32 mouse cellular contexts compared by ENCODE assay signal in genomic region chr11:67723231-67724013, GRCm38 (mm10). TPM values are rescaled to one million over a fixed set of nuclear protein-coding genes. Genes with fewer than 3 reads are reported as not detected.
DNase-seq lines count a peak whose midpoint lies in the region; ATAC-seq and TF ChIP-seq lines count a peak whose summit lies in the region.
"Had no signal": no experiment of that assay in that cellular context is flagged by ENCODE, and none has a peak within 500 bp of the region (broad histone marks: within the 10 kb centered on the region; RNA-seq: fewer than 3 reads in every experiment).

No protein-coding gene starts in this region.

- no peak overlapping the region for H3K4me3 ChIP-seq in hindbrain, postnatal 0 days (ENCODE audit: low read length)
- H3K4me3 ChIP-seq: heart, embryonic 12.5 days; hindbrain, embryonic 13.5 days; megakaryocyte, embryonic 14.5 days; myocyte; neural tube, embryonic 15.5 days had no signal

- no peaks in the 10 kb centered on the region for H3K36me3 ChIP-seq in hindbrain, postnatal 0 days (ENCODE audit: insufficient read depth, low read length)
- H3K36me3 ChIP-seq: heart, embryonic 12.5 days; hindbrain, embryonic 13.5 days; neural tube, embryonic 15.5 days had no signal

- peak; percentile 85 for DNase-seq in brain, adult 2 months (ENCODE audit: low read depth, low spot score)
- DNase-seq in frontal cortex, postnatal 10 days (ENCODE audit: low spot score in 2 of 2) = peak; percentile 24 to 57
- peak; percentile 34 to 89 for DNase-seq in left cerebral cortex, postnatal 25 days (ENCODE audit: low spot score in 2 of 2)
- peak; percentile 64 to 86 for DNase-seq in right cerebral cortex, postnatal 36 days (ENCODE audit: low spot score in 2 of 2)
- DNase-seq in hindbrain, postnatal 0 days (ENCODE audit: low spot score) = no peak
- DNase-seq in urinary bladder, postnatal 4 days (ENCODE audit: low spot score in 2 of 2) = no peak
- no peak for DNase-seq in cerebellum, adult 9-10 months
- DNase-seq: adrenal gland, postnatal 10 days; cerebellum, postnatal 10 days; embryo, embryonic 11 days; heart, postnatal 14 days; kidney, adult 9 months; kidney, postnatal 36 days; layer of hippocampus, adult 9-11 months; lung, adult 2 months; midbrain, embryonic 14.5 days had no signal

- intact Hi-C loops in left cerebral cortex, postnatal 25 days (cut with DNase I) = no loop called here

- no peak overlapping the region for H3K9ac ChIP-seq in hindbrain, postnatal 0 days (replicated peaks; ENCODE audit: low read length)
- H3K9ac ChIP-seq: heart, embryonic 12.5 days; hindbrain, embryonic 13.5 days; neural tube, embryonic 15.5 days had no signal

- WGBS in hindbrain, postnatal 0 days = 71% methylated on average over 8 of the region's 8 CpGs

- H3K27ac ChIP-seq in hindbrain, postnatal 0 days = no peak overlapping the region
- H3K27ac ChIP-seq: hindbrain, embryonic 13.5 days; neural tube, embryonic 15.5 days had no signal

- no peaks in the 10 kb centered on the region for H3K9me3 ChIP-seq in hindbrain, postnatal 0 days (ENCODE audit: low read length)
- H3K9me3 ChIP-seq: heart, embryonic 12.5 days; hindbrain, embryonic 13.5 days; megakaryocyte, embryonic 14.5 days; neural tube, embryonic 15.5 days had no signal

- no peaks in the 10 kb centered on the region for H3K4me1 ChIP-seq in hindbrain, postnatal 0 days (ENCODE audit: insufficient read depth, low read length)
- H3K4me1 ChIP-seq: hindbrain, embryonic 13.5 days; megakaryocyte, embryonic 14.5 days; neural tube, embryonic 15.5 days had no signal

- ATAC-seq in hindbrain, postnatal 0 days = no peak
- ATAC-seq: activated CD4-positive, CD25-positive, alpha-beta regulatory T cell, adult 4 months had no signal

- no peak overlapping the region for H3K4me2 ChIP-seq in hindbrain, postnatal 0 days (ENCODE audit: low read depth, low read length)
- H3K4me2 ChIP-seq: heart, embryonic 12.5 days; hindbrain, embryonic 13.5 days; liver, embryonic 11.5 days; neural tube, embryonic 15.5 days had no signal

- no peak for TF ChIP-seq CTCF in hindbrain, postnatal 0 days (IDR thresholded peaks at IDR 0.05; ENCODE audit: low read depth)

- no peaks in the 10 kb centered on the region for H3K27me3 ChIP-seq in hindbrain, postnatal 0 days (ENCODE audit: insufficient read depth, low read length)
- H3K27me3 ChIP-seq: heart, embryonic 12.5 days; hindbrain, embryonic 13.5 days; neural tube, embryonic 15.5 days had no signal

RNA-seq across cellular contexts. Expression of gene Rcvrn, which starts 28.3 kb away (rescaled TPM):
- total RNA-seq in left cerebral cortex, postnatal 25 days (2021) = 1 to 10 TPM; 1.1 TPM
- total RNA-seq in hindbrain, postnatal 0 days (2014; rRNA removed) = not detected in 2 replicates
- polyA plus RNA-seq in hindbrain, postnatal 0 days (2015; fragmentation: Nextera tagmentation; extraction: Ambion mirVana) = not detected in 2 replicates
- total RNA-seq: adrenal gland, postnatal 10 days; ES-E14; heart, postnatal 14 days had no signal
- polyA plus RNA-seq: activated CD4-positive, CD25-positive, alpha-beta regulatory T cell, adult 4 months; embryonic facial prominence, embryonic 14.5 days; heart, embryonic 12.5 days; hindbrain, embryonic 13.5 days; intestine, embryonic 14.5 days; limb, embryonic 11.5 days; liver, embryonic 11.5 days; midbrain, embryonic 14.5 days; myocyte; neural tube, embryonic 15.5 days; spleen, adult 2 months; stomach, embryonic 14.5 days had no signal

RNA-seq across cellular contexts. Expression of gene Glp2r, which starts 47.5 kb away (rescaled TPM):
- total RNA-seq in left cerebral cortex, postnatal 25 days (2021) = 1 to 10 TPM in 1 of 2 experiments, under 1 TPM in 1; 0.73 to 1.3 TPM
- total RNA-seq in hindbrain, postnatal 0 days (2014; rRNA removed) = 0.04 TPM in 1 of 2 replicates, not detected in the other
- polyA plus RNA-seq in hindbrain, postnatal 0 days (2015; fragmentation: Nextera tagmentation; extraction: Ambion mirVana) = 0.09 TPM in 1 of 2 replicates, not detected in the other
- total RNA-seq: ES-E14; heart, postnatal 14 days had no signal
- polyA plus RNA-seq: activated CD4-positive, CD25-positive, alpha-beta regulatory T cell, adult 4 months; embryonic facial prominence, embryonic 14.5 days; heart, embryonic 12.5 days; hindbrain, embryonic 13.5 days; lung, adult 2 months; myocyte; neural tube, embryonic 15.5 days had no signal

RNA-seq across cellular contexts. Expression of gene Gsg1l2, which starts 51.0 kb away (rescaled TPM):
- total RNA-seq in left cerebral cortex, postnatal 25 days (2021) = not detected
- total RNA-seq in hindbrain, postnatal 0 days (2014; rRNA removed) = not detected in 2 replicates
- polyA plus RNA-seq in hindbrain, postnatal 0 days (2015; fragmentation: Nextera tagmentation; extraction: Ambion mirVana) = 0.20 TPM in 1 of 2 replicates, not detected in the other
- total RNA-seq: adrenal gland, postnatal 10 days; ES-E14; gastrocnemius, postnatal 4 days; heart, postnatal 14 days had no signal
- polyA plus RNA-seq: activated CD4-positive, CD25-positive, alpha-beta regulatory T cell, adult 4 months; brain, embryonic 14.5 days; embryonic facial prominence, embryonic 14.5 days; heart, embryonic 12.5 days; hindbrain, embryonic 13.5 days; limb, embryonic 11.5 days; liver, embryonic 11.5 days; lung, adult 2 months; midbrain, embryonic 14.5 days; myocyte; neural tube, embryonic 15.5 days; spleen, adult 2 months; stomach, embryonic 14.5 days; thymus, postnatal 0 days had no signal

Comparison
In these comparisons a context has a peak if more than half of its experiments do, and no peak if none do; other contexts are left out.
1. DNase-seq: peak in brain, adult 2 months (single experiment), frontal cortex, postnatal 10 days (2 of 2), left cerebral cortex, postnatal 25 days (2 of 2) and right cerebral cortex, postnatal 36 days (2 of 2); none in hindbrain, postnatal 0 days (single experiment), urinary bladder, postnatal 4 days (0 of 2) and cerebellum, adult 9-10 months (single experiment).